Mouse (Mus musculus) MEL (cell line): Measurements from ENCODE around the gene Osbp2.

ENCODE experiments used
- CTCF ChIP-seq, 3 experiments: IDR thresholded peaks in 2 of 3; conservative IDR thresholded peaks in 1 of 3; 2 replicates each; pipeline ENCODE4 v1.5.1; 2011 to 2012; ENCODE audit warnings: low read length in 3 of 3, low read depth in 2 of 3, mild to moderate bottlenecking in 2 of 3, improper control_type of control experiment in 1 of 3, inconsistent platforms in 1 of 3, mixed read lengths in 1 of 3, moderate library complexity in 1 of 3; ENCODE audit not compliant: control insufficient read depth in 1 of 3, insufficient read depth in 1 of 3, poor library complexity in 1 of 3, severe bottlenecking in 1 of 3
- ZNF384 ChIP-seq: IDR thresholded peaks from 2 replicates; pipeline ENCODE4 v1.6.1; 2012; ENCODE audit warnings: low read depth, mild to moderate bottlenecking, inconsistent platforms, low read length, improper control_type of control experiment

DNA sequence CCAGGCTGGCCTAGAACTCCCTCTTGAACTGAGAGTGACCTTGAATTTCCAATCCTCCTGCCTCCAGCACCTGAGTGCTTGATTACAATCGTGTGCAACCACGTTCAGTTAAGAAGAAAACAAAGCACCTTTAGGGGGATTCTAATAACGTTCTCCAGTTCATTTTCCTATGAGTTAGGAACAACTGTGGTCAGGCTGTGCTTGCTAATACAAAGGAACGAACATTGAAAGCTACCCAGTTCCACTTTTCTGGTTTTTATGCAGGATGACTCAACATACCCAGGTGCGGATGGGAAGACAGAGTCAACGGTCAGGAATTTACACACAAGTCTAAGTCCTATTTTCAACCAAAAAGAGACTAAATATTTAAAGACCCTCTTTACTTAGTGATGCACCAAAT lies 30.3 kb upstream of the Osbp2 start:
- TF ChIP-seq CTCF (IDR thresholded peaks at IDR 0.05 in 2 of 3, conservative IDR thresholded peaks at IDR 0.05 in 1 of 3; ENCODE audit: control insufficient read depth in 1 of 3, insufficient read depth in 1 of 3, low read depth in 2 of 3, low read length in 3 of 3, poor library complexity in 1 of 3, severe bottlenecking in 1 of 3) (no peak), ZNF384 (no peak)
